Mouse (Mus musculus) cortical plate, adult 2 months (tissue): ENCODE data around the gene Klhl25. TPM values are rescaled to one million over a fixed set of nuclear protein-coding genes. Genes with fewer than 3 reads are reported as not detected.
A peak's percentile ranks its signal among the peaks of the same experiment; 100 is the strongest.
"Not testable (repeated sequence)": the region's sequence is repeated elsewhere in the genome, so short reads cannot be mapped to it uniquely, and the experiment has no call there.

ENCODE experiments used
- H3K27ac ChIP-seq: fragments of 200-500 bp; 2 replicates; pipeline ENCODE4 v1.5.1; 2012; ENCODE audit warnings: low read length, control low read depth, inconsistent platforms; ENCODE audit not compliant: insufficient read depth
- H3K4me1 ChIP-seq: fragments of 200-500 bp; 2 replicates; pipeline ENCODE4 v1.6.1; 2011; ENCODE audit warnings: low read length; ENCODE audit not compliant: control insufficient read depth, insufficient read depth
- H3K4me3 ChIP-seq: fragments of 200-500 bp; 2 replicates; pipeline ENCODE4 v1.5.1; 2011; ENCODE audit warnings: mild to moderate bottlenecking, low read length, control low read depth; ENCODE audit not compliant: insufficient read depth
- CTCF ChIP-seq: fragments of 200-500 bp; IDR thresholded peaks from 2 replicates; pipeline ENCODE4 v1.5.1; 2011; ENCODE audit warnings: mild to moderate bottlenecking, control low read depth, low read length; ENCODE audit not compliant: insufficient read depth; ENCODE audit errors: extremely low read depth
- POLR2A ChIP-seq: fragments of 200-500 bp; IDR thresholded peaks from 2 replicates; pipeline ENCODE4 v1.6.1; 2011; ENCODE audit warnings: mild to moderate bottlenecking, low read length, control low read depth; ENCODE audit not compliant: insufficient read depth; ENCODE audit errors: extremely low read depth
- polyA plus RNA-seq: library from polyadenylated mRNA; depleted of rRNA; stranded (reverse); fragments of >200 nt; gene quantifications from 2 replicates; pipeline ENCODE4 v1.2.3, GENCODE M21; 2012

The Klhl25 gene
- polyA plus RNA-seq, 1 experiment: 7.8 TPM

- TF ChIP-seq POLR2A (no peak), CTCF (no peak)
- no peaks in the 10 kb centered on the region for H3K4me1 ChIP-seq
- no peak overlapping the region for H3K4me3 ChIP-seq
These were observed 44.6 kb downstream of the Klhl25 start for GRCm38 (mm10) chr7:75892737-75893136.

DNA sequence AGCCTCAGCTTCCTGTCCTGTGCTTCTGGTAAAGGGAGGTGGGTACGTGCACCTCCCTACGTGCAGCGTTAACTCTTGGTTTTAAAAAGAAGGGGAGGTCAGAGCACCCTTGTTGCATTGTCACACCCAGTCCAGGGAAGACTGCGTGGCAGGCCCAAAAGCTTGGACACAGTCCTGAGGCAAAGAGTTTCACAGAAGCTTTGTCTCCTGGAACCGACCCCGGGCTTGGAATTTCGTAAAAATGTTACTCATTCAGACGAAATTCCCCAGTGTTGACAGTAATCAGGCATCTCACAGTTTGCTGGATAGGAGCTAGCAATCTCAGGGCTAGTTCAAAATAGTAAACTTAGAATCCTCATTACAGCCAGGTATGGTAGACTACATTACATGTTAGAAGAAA is 45.6 kb downstream of the Klhl25 start:
- Histone ChIP-seq H3K4me1 (no peaks in the 10 kb centered on the region), H3K4me3 (no peak overlapping the region), H3K27ac (no peak overlapping the region)
- no peak for TF ChIP-seq POLR2A
- TF ChIP-seq CTCF: no peak

More at GRCm38 (mm10) chr7:75892737-75893136, 44.6 kb downstream of the Klhl25 start:
- no peak overlapping the region for H3K27ac ChIP-seq

- H3K4me1 ChIP-seq: no peaks in the 10 kb centered on the region
- TF ChIP-seq POLR2A (no peak), CTCF (no peak)
These were observed 48.9 kb downstream of the Klhl25 start for GRCm38 (mm10) chr7:75897041-75897440.

GRCm38 (mm10) chr7:75899102-75899501 is 51.0 kb downstream of the Klhl25 start:
- no peak overlapping the region for H3K4me3 ChIP-seq
- no peak for TF ChIP-seq CTCF
- TF ChIP-seq POLR2A: no peak
- H3K4me1 ChIP-seq: no peaks in the 10 kb centered on the region
- H3K27ac ChIP-seq: no peak overlapping the region

More at GRCm38 (mm10) chr7:75897041-75897440, 48.9 kb downstream of the Klhl25 start:
- Histone ChIP-seq H3K27ac (no peak overlapping the region), H3K4me3 (no peak overlapping the region)

GRCm38 (mm10) chr7:75899517-75899916 is 51.4 kb downstream of the Klhl25 start:
- H3K27ac ChIP-seq: no peak overlapping the region
- H3K4me3 ChIP-seq: no peak overlapping the region
- H3K4me1 ChIP-seq: no peaks in the 10 kb centered on the region
- TF ChIP-seq POLR2A: no peak

DNA sequence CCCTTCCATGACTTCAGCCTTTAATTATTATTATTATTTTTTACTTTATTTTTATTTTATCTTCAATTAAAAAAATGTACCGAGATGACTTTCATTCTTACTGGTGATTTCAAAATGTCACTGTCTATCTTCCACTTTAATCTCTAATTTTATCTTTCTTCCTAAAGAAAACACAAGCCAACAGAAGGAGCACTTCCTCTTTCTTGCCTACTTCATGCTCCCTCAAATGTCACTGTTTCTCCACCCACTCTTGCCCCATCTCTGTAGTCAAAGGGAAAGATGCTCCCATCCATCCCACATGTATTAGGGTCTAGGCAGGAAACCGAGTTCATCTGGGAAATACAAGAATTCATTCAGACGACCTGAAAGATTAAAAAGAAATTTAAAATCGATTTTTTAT is 51.8 kb downstream of the Klhl25 start:
- no peak overlapping the region for H3K4me3 ChIP-seq
- no peak overlapping the region for H3K27ac ChIP-seq
- TF ChIP-seq CTCF: no peak
- TF ChIP-seq POLR2A: no peak
- H3K4me1 ChIP-seq: peaks cover 2% of the 10 kb centered on the region; the same call in 1 of the 2 replicates

DNA sequence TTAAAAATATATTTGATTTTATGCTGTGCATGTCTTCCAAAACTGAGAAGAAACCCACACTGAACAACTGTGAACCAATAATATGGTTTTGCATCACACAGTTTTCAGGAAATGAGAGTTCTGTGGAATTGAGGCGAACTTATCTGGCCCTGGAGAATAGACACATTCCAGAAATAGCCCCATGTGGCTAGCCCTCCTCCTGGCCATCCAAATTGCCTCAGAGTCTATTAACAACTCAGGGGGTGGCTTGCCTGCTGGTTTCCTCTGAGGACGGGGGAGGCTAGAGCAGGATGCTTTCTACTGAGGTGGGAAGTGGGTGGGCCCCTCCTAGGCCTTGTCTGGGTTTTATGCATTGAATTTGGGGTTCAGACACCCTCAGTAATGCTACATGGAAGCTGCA is 57.0 kb downstream of the Klhl25 start:
- Histone ChIP-seq H3K27ac (no peak overlapping the region), H3K4me3 (no peak overlapping the region), H3K4me1 (peaks cover 2% of the 10 kb centered on the region; the same call in 1 of the 2 replicates)
- TF ChIP-seq CTCF: no peak
- no peak for TF ChIP-seq POLR2A

DNA sequence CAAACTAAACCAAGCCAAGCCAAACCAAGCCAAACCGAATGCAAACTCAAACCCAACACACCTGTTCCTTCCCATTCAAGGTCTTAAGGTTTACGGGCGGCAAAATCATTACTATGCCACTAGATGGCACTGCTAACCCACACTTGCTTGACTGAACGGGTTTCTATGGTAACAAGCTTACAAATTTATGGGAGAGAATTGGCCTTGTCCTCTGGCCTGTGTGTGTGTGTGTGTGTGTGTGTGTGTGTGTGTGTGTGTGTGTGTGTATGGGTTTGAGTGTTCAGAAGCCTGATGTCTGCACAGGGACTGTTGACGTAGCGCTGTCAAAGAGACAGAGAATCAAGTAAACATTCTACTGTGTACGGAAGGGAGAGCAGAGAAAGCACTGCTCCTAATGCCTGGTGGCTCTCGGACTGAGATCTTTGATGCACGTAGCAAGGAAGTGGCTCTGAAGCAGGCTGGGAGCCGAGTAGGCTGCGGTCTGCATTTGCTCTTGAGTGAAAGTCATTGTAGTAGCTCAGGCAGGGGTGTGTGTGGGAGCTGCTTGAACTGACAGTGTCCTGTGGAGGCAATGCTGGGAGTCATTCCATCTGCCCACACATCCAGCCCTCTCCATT is 62.0 kb downstream of the Klhl25 start:
- no peak overlapping the region for H3K27ac ChIP-seq
- peak; percentile 76 for TF ChIP-seq CTCF
- no peak for TF ChIP-seq POLR2A
- no peaks in the 10 kb centered on the region; the same call in 1 of the 2 replicates for H3K4me1 ChIP-seq
- H3K4me3 ChIP-seq: peak overlapping the region; percentile 31

- Histone ChIP-seq H3K4me1 (no peaks in the 10 kb centered on the region; the same call in 1 of the 2 replicates), H3K27ac (no peak overlapping the region), H3K4me3 (peak overlapping the region; percentile 31)
- TF ChIP-seq POLR2A: no peak
- no peak for TF ChIP-seq CTCF
These were observed 62.5 kb downstream of the Klhl25 start for GRCm38 (mm10) chr7:75910652-75911035.

- H3K4me3 ChIP-seq: no peak overlapping the region
- no peaks in the 10 kb centered on the region; the same call in 1 of the 2 replicates for H3K4me1 ChIP-seq
- H3K27ac ChIP-seq: no peak overlapping the region
- TF ChIP-seq POLR2A (no peak), CTCF (peak; percentile 72)
These were observed 65.8 kb downstream of the Klhl25 start for GRCm38 (mm10) chr7:75913952-75914351.

- H3K4me3 ChIP-seq, H3K4me1 ChIP-seq, H3K27ac ChIP-seq: not testable (repeated sequence)
These were observed 67.4 kb downstream of the Klhl25 start for GRCm38 (mm10) chr7:75915550-75915949.
